Mouse (Mus musculus): ENCODE results near the gene Naaa.

Naaa gene

GRCm38 (mm10) chr5:92263761-92264359, 14.1 kb downstream of the Naaa start:
- DNase-seq (ENCODE audit: low spot score in 2 of 2) = no peak

GRCm38 (mm10) chr5:92262646-92263045, 15.3 kb downstream of the Naaa start:
- DNase-seq (ENCODE audit: low spot score in 2 of 2) = no peak

DNA sequence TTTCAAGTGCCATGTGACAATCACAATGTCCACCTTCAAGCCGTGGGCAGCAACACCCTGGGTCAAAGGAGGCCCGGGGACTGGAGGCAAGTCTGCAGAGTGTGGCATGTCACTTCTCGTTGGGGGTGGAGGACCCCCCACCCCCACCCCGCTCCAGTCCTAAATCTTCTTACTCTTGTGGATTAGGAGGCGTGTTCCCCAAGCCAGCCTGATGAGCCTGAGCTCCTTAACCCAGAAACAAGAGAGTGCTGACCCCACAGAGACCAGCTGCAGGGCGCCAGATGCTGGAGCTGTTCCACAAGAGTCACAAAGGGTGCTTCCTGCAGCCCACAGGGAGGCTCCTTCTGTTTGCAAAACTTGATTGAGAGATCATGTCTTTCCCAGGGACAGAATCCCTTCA, 21.8 kb downstream of the Naaa start, which contains the start of gene Ppef2:
TSS of gene Ppef2 (minus strand) at position 61 of the 400 bp plus-strand sequence.
- no peak for DNase-seq (ENCODE audit: low spot score in 2 of 2)

DNA sequence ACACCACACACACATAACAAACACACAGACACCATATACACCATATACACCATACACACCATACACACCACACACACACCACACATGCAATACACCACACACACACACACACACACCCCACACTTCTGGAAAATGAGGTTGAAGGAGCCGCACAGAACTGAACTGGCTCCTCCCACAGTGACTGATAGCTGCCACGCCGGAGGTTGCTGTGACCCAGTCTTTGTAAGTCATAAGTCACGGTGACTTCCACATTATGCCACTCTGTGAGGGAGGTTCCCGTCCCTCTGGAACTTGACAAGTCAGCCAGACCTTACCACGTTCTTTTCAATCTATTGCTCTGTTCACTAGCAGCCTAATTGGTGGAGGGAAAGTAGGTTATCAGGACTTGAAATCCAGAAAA, 23.5 kb downstream of the Naaa start:
- no peak for DNase-seq (ENCODE audit: low spot score in 2 of 2)

- no peak for DNase-seq (ENCODE audit: low spot score in 2 of 2)
Measured at GRCm38 (mm10) chr5:92252797-92253343, 25.1 kb downstream of the Naaa start.

GRCm38 (mm10) chr5:92252031-92252430, 25.9 kb downstream of the Naaa start:
- DNase-seq (ENCODE audit: low spot score in 2 of 2) = no peak

DNA sequence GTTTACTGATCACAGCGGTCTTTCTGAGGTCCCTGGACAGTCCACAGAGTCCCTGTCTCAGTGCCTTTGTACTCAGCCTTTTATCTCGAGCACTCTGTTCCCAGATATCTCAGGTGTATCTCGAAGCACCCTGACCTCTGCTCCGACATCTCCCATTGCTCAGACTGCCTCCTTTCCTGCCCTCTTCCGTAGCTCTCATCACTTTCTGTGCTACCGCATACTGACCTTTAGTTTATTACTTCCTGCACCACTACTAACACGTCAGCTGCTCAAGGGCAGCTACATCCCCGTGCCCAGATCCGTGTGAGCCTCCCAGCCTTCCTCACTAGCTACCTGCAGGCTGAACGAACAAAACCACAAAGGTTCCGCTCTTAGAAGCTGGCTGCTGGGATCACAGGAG, 29.4 kb downstream of the Naaa start:
- no peak for DNase-seq (ENCODE audit: low spot score in 2 of 2)

DNA sequence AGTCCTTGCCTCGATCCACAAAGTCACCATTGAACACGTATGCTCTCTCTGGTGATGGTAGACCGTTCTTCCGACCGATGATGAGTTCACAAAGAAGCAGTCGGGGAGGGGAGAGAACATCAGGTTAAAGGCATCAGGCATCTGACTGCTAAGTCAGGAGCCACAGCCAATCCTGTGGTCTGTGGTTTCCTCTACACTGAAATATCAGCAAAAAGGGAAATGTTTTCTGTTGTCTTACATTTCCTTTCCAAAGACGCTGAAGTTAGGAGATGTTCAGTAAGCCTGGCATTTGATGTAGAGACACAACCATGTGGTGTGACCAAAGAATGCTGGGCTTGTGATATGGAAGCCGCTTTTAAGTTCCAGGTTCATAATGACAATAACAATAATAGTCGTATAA, 32.5 kb downstream of the Naaa start:
- no peak for DNase-seq (ENCODE audit: low spot score in 2 of 2)

GRCm38 (mm10) chr5:92244900-92245299, 33.1 kb downstream of the Naaa start:
- DNase-seq (ENCODE audit: low spot score in 2 of 2) = no peak

DNA sequence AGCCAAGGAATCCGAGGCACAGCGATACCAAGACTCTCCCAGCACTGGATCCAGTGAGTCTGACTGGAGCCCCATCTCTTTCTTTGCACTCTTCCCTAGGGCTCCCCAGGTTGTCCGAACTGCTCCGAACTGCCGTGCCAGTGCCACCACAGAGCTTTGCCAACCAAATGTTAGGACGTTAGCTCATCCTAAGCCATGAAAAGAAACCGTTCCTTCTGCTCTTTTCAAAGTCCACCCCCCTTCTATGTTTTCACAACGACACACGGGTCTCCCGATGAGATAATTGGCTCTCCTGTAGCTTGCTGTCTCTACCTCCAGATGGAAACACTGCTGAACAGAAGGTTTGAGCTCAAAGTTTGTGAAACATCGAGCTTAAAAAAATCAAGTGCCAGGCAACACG, 37.2 kb downstream of the Naaa start:
- no peak for DNase-seq (ENCODE audit: low spot score in 2 of 2)

- DNase-seq (ENCODE audit: low spot score in 2 of 2) = peak; percentile 42 to 62
Measured at GRCm38 (mm10) chr5:92239333-92240232, 38.4 kb downstream of the Naaa start.

- no peak for DNase-seq (ENCODE audit: low spot score in 2 of 2)
Measured at GRCm38 (mm10) chr5:92234939-92235557, 42.9 kb downstream of the Naaa start.

- no peak for DNase-seq (ENCODE audit: low spot score in 2 of 2)
Measured at GRCm38 (mm10) chr5:92233366-92233765, 44.6 kb downstream of the Naaa start.

- DNase-seq (ENCODE audit: low spot score in 2 of 2) = no peak
Measured at GRCm38 (mm10) chr5:92231836-92232235, 46.1 kb downstream of the Naaa start.

DNA sequence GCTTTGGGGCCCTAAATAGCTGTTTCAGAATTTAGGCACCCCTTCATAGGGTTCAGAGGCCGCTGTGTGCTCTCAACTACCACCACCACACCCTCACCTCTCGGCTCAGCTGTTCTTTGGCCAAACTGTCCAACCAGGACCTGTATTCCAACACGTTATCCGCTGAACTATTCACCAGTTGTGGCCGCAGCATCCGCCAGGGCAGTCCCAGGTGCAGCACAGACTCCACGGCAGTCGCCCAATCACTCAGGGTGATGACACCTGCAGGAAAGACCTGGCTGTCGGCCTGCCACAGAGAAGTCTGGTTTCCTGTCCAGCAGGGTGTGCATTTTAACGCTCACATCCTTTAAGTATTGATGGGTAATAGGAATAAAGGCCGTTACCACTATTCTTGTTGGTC, 47.7 kb downstream of the Naaa start:
- no peak for DNase-seq (ENCODE audit: low spot score in 2 of 2)

GRCm38 (mm10) chr5:92229514-92229913, 48.5 kb downstream of the Naaa start:
- DNase-seq (ENCODE audit: low spot score in 2 of 2) = no peak

DNA sequence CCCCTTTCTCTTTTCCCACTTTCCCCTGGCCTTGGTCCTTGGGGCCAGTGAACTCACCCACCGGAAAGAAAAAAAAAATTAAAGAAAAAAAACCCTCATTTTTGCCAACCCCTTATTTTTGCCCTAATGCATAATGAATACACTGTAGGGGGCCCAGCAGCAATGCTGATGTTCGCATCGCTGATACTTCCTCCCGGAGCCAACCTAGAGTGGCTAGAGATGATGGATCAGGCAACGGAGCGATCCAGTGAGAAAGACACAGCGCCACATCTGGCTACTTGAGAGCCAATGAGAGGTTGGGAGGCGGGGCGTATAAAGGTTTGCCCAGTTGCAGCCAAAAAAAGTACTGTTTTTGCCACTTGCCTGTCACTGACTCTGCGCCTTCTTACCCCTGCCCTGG, 49.2 kb downstream of the Naaa start:
- DNase-seq (ENCODE audit: low spot score in 2 of 2) = no peak

GRCm38 (mm10) chr5:92227782-92228181, 50.2 kb downstream of the Naaa start:
- no peak for DNase-seq (ENCODE audit: low spot score in 2 of 2)

DNA sequence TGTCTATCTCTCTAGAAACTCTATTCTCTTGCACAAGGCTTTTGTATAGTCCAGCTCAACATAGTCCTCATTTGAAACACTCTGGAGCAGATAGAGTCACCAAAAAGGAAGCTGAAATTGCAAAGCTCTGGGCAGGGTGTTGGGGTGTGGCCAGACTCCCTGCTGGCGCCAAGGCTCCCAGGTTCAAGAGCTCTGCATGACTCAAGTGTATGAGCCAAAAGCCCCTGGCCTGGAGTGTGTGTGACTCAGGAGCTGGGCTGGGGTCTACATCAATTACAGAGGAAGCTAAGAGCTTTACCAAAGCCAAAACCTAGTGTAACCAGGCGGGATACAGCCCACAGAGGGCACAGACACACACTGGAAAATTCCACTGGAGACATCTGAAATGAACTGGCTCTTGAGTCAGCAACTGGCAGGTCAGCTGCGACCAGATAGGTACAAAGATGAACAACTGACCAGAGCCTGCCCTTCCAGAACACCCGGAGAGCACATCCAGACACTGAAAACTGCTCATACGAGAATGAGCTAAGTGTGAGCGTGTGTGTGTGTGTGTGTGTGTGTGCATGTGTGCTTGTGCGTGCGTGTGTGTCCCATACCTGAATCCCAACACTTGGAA, 57.6 kb downstream of the Naaa start:
- DNase-seq (ENCODE audit: low spot score in 2 of 2) = peak in 1 of 2 experiments; percentile 6

- DNase-seq (ENCODE audit: low spot score in 2 of 2) = peak in 1 of 2 experiments; percentile 31
Measured at GRCm38 (mm10) chr5:92219826-92220225, 58.1 kb downstream of the Naaa start.

- DNase-seq (ENCODE audit: low spot score in 2 of 2) = no peak
Measured at GRCm38 (mm10) chr5:92218915-92219793, 58.8 kb downstream of the Naaa start.
